Mouse (Mus musculus): ENCODE results near the gene Cnot11. TPM values are rescaled to one million over a fixed set of nuclear protein-coding genes. Genes with fewer than 3 reads are reported as not detected.
A peak's percentile ranks its signal among the peaks of the same experiment; 100 is the strongest.

The Cnot11 gene
- polyA plus RNA-seq, 1 experiment from 2014 or later: 11.1 TPM

DNA sequence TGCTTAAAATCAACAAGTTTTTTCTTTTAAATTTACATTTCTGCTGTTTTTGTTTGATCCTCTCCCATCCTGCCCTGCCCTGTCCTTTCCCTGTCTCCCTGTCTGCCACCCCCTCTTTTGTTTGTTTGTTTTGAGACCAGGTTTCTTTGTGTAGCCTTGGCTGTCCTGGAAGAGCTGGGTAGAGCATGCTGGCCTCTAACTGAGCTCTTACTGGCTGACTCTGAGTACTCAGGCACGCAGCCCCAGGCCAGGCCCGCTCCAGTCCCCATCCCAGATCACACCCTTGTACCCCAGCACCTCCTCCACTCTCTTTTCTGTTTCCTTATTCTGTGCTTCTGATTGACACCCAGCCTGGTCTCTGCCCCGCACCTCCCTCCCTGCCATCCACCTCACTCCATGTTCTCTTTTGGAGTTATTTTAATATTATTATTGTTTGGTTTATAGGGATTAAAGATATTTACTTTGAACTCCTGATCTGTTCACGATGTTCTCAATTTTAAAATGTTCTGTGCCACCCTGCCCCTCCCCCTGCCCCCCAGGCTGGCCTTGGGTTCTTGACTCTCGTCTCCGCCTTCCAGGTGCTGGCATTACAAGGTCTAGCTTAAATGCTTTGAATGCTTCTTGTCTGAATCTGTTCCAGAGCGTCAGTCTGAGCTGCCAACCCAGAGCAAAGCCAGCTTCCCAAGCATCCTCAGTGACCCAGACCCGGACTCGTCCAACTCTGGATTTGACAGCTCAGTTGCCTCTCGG is 3.0 kb downstream of the Cnot11 start:
- Histone ChIP-seq H3K27me3 (ENCODE audit: control insufficient read depth, insufficient read depth, low read length) (no peaks in the 10 kb centered on the region), H3K9me3 (ENCODE audit: control insufficient read depth, low read length) (no peaks in the 10 kb centered on the region), H3K4me1 (replicated peaks; ENCODE audit: control insufficient read depth, insufficient read depth) (no peaks in the 10 kb centered on the region; the same call in 1 of the 2 replicates), H3K4me2 (replicated peaks; ENCODE audit: low read depth) (no peak overlapping the region), H3K4me3 (ENCODE audit: low read depth, low read length) (no peak overlapping the region), H3K9ac (ENCODE audit: low read length) (no peak overlapping the region), H3K27ac (replicated peaks) (no peak overlapping the region), H3K36me3 (ENCODE audit: control insufficient read depth, insufficient read depth, low read length) (peaks cover 17% of the 10 kb centered on the region)
- no peak for TF ChIP-seq EP300 (optimal IDR thresholded peaks at IDR 0.05)
- TF ChIP-seq CTCF (IDR thresholded peaks at IDR 0.05; ENCODE audit: low read depth): no peak
- DNase-seq (ENCODE audit: low spot score) (no peak), ATAC-seq (ENCODE audit: low FRiP score, low TSS enrichment) (no peak)
- 66% methylated on average over 10 of the region's 10 CpGs for WGBS

DNA sequence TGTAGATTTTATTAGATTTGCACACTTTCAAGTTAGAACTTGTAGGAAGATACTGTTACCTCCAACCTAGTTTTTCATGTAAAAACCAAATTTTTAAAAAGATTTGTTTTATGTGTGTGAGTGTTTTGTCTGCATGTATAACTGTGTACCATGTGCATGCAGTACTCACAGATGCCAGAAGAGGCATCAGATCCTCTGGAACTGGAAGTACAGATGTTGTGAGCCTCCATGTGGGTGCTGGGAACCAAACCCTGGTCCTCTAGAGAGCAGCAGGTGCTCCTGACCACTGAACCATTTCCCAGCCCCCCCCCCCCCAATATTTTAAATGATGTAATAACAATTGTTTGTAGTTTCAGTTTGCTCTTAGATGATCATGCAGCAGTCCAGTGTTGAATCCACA is 5.8 kb downstream of the Cnot11 start:
- TF ChIP-seq CTCF (IDR thresholded peaks at IDR 0.05; ENCODE audit: low read depth) (peak; percentile 26; the same call in 1 of the 2 replicates), EP300 (optimal IDR thresholded peaks at IDR 0.05) (no peak)
- H3K27me3 ChIP-seq (ENCODE audit: control insufficient read depth, insufficient read depth, low read length): no peaks in the 10 kb centered on the region
- H3K4me1 ChIP-seq (replicated peaks; ENCODE audit: control insufficient read depth, insufficient read depth): no peaks in the 10 kb centered on the region; the same call in 1 of the 2 replicates
- peaks cover 26% of the 10 kb centered on the region for H3K36me3 ChIP-seq (ENCODE audit: control insufficient read depth, insufficient read depth, low read length)
- DNase-seq (ENCODE audit: low spot score) (no peak), ATAC-seq (ENCODE audit: low FRiP score, low TSS enrichment) (no peak)
- no peak overlapping the region for H3K4me2 ChIP-seq (replicated peaks; ENCODE audit: low read depth)
- no peak overlapping the region for H3K4me3 ChIP-seq (ENCODE audit: low read depth, low read length)
- H3K27ac ChIP-seq (replicated peaks): no peak overlapping the region
- no peak overlapping the region for H3K9ac ChIP-seq (ENCODE audit: low read length)
- H3K9me3 ChIP-seq (ENCODE audit: control insufficient read depth, low read length): no peaks in the 10 kb centered on the region

GRCm38 (mm10) chr1:39545589-39545988 is 10.8 kb downstream of the Cnot11 start:
- H3K4me3 ChIP-seq (ENCODE audit: low read depth, low read length): no peak overlapping the region
- DNase-seq (ENCODE audit: low spot score) (no peak), ATAC-seq (ENCODE audit: low FRiP score, low TSS enrichment) (no peak)
- H3K4me1 ChIP-seq (replicated peaks; ENCODE audit: control insufficient read depth, insufficient read depth): no peaks in the 10 kb centered on the region
- no peaks in the 10 kb centered on the region for H3K27me3 ChIP-seq (ENCODE audit: control insufficient read depth, insufficient read depth, low read length)
- H3K27ac ChIP-seq (replicated peaks): no peak overlapping the region
- no peak overlapping the region for H3K9ac ChIP-seq (ENCODE audit: low read length)
- no peak overlapping the region for H3K4me2 ChIP-seq (replicated peaks; ENCODE audit: low read depth)
- TF ChIP-seq CTCF (IDR thresholded peaks at IDR 0.05; ENCODE audit: low read depth) (no peak), EP300 (optimal IDR thresholded peaks at IDR 0.05) (no peak)
- H3K36me3 ChIP-seq (ENCODE audit: control insufficient read depth, insufficient read depth, low read length): peaks cover 22% of the 10 kb centered on the region
- H3K9me3 ChIP-seq (ENCODE audit: control insufficient read depth, low read length): no peaks in the 10 kb centered on the region
- WGBS: 74% methylated on average over 7 of the region's 7 CpGs

- TF ChIP-seq EP300 (optimal IDR thresholded peaks at IDR 0.05) (no peak), CTCF (IDR thresholded peaks at IDR 0.05; ENCODE audit: low read depth) (no peak)
- WGBS: 84% methylated on average over 6 of the region's 6 CpGs
- H3K36me3 ChIP-seq (ENCODE audit: control insufficient read depth, insufficient read depth, low read length): peaks cover 20% of the 10 kb centered on the region; the same call in 1 of the 2 replicates
Observed at GRCm38 (mm10) chr1:39546160-39546866, 11.5 kb downstream of the Cnot11 start.

GRCm38 (mm10) chr1:39547238-39547637 is 12.4 kb downstream of the Cnot11 start:
- TF ChIP-seq CTCF (IDR thresholded peaks at IDR 0.05; ENCODE audit: low read depth) (peak; percentile 56), EP300 (optimal IDR thresholded peaks at IDR 0.05) (no peak)
- H3K9ac ChIP-seq (ENCODE audit: low read length): no peak overlapping the region
- H3K4me3 ChIP-seq (ENCODE audit: low read depth, low read length): no peak overlapping the region
- peak; percentile 66; the same call in 1 of the 2 replicates for ATAC-seq (ENCODE audit: low FRiP score, low TSS enrichment)
- H3K9me3 ChIP-seq (ENCODE audit: control insufficient read depth, low read length): no peaks in the 10 kb centered on the region
- H3K36me3 ChIP-seq (ENCODE audit: control insufficient read depth, insufficient read depth, low read length): peaks cover 20% of the 10 kb centered on the region; the same call in 1 of the 2 replicates
- no peak overlapping the region for H3K4me2 ChIP-seq (replicated peaks; ENCODE audit: low read depth)
- no peak overlapping the region for H3K27ac ChIP-seq (replicated peaks)
- H3K27me3 ChIP-seq (ENCODE audit: control insufficient read depth, insufficient read depth, low read length): no peaks in the 10 kb centered on the region
- H3K4me1 ChIP-seq (replicated peaks; ENCODE audit: control insufficient read depth, insufficient read depth): no peaks in the 10 kb centered on the region
- WGBS: 35% methylated on average over 2 of the region's 2 CpGs
- DNase-seq (ENCODE audit: low spot score): no peak

More at GRCm38 (mm10) chr1:39546160-39546866, 11.5 kb downstream of the Cnot11 start:
- H3K4me1 ChIP-seq (replicated peaks; ENCODE audit: control insufficient read depth, insufficient read depth): no peaks in the 10 kb centered on the region
- no peaks in the 10 kb centered on the region for H3K9me3 ChIP-seq (ENCODE audit: control insufficient read depth, low read length)
- ATAC-seq (ENCODE audit: low FRiP score, low TSS enrichment) (peak; percentile 63; the same call in 1 of the 2 replicates), DNase-seq (ENCODE audit: low spot score) (no peak)
- no peak overlapping the region for H3K4me2 ChIP-seq (replicated peaks; ENCODE audit: low read depth)
- no peak overlapping the region for H3K4me3 ChIP-seq (ENCODE audit: low read depth, low read length)
- H3K9ac ChIP-seq (ENCODE audit: low read length): no peak overlapping the region
- H3K27me3 ChIP-seq (ENCODE audit: control insufficient read depth, insufficient read depth, low read length): no peaks in the 10 kb centered on the region
- H3K27ac ChIP-seq (replicated peaks): no peak overlapping the region

DNA sequence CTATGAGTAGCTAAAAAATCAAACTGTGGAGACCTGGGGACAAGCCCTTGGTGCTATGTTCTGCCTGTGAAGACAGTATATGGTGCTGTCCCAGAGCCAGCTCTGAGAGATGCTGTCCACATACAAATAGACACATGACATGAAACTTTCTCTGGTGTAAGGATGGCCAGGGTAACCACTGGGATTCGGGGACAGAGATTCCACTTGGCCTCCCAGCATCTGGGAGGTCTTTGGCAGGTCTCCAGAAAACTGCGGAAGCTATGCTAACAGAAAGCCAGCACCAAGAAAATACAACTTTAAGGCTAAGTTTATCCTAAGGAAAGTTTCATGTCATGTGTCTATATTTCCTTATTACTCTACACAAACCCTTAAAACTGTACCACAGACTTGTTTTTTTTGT is 15.0 kb downstream of the Cnot11 start:
- TF ChIP-seq EP300 (optimal IDR thresholded peaks at IDR 0.05) (no peak), CTCF (IDR thresholded peaks at IDR 0.05; ENCODE audit: low read depth) (no peak)
- Histone ChIP-seq H3K9ac (ENCODE audit: low read length) (no peak overlapping the region), H3K36me3 (ENCODE audit: control insufficient read depth, insufficient read depth, low read length) (peaks cover 14% of the 10 kb centered on the region; the same call in 1 of the 2 replicates), H3K4me2 (replicated peaks; ENCODE audit: low read depth) (no peak overlapping the region), H3K27ac (replicated peaks) (no peak overlapping the region), H3K9me3 (ENCODE audit: control insufficient read depth, low read length) (no peaks in the 10 kb centered on the region), H3K27me3 (ENCODE audit: control insufficient read depth, insufficient read depth, low read length) (no peaks in the 10 kb centered on the region), H3K4me1 (replicated peaks; ENCODE audit: control insufficient read depth, insufficient read depth) (no peaks in the 10 kb centered on the region), H3K4me3 (ENCODE audit: low read depth, low read length) (no peak overlapping the region)
- WGBS: 57% methylated on average over 2 of the region's 2 CpGs
- DNase-seq (ENCODE audit: low spot score): no peak
- no peak for ATAC-seq (ENCODE audit: low FRiP score, low TSS enrichment)
